Comparison of ENCODE assay signal across 10 mouse cellular contexts in genomic region chr1:186444701-186445131, GRCm38 (mm10).
A peak's percentile ranks its signal among the peaks of the same experiment; 100 is the strongest.
DNase-seq lines count a peak whose midpoint lies in the region; ATAC-seq and TF ChIP-seq lines count a peak whose summit lies in the region.
"Had no signal": no experiment of that assay in that cellular context is flagged by ENCODE, and none has a peak within 500 bp of the region (broad histone marks: within the 10 kb centered on the region; RNA-seq: fewer than 3 reads in every experiment).

No protein-coding gene starts in this region.

- H3K9ac ChIP-seq in heart, embryonic 12.5 days = no peak overlapping the region
- H3K9ac ChIP-seq in midbrain, postnatal 0 days (replicated peaks; ENCODE audit: low read length, poor library complexity, severe bottlenecking) = no peak overlapping the region

- no peak overlapping the region for H3K27ac ChIP-seq in heart, embryonic 12.5 days (ENCODE audit: poor library complexity, severe bottlenecking)
- H3K27ac ChIP-seq in midbrain, postnatal 0 days (ENCODE audit: low read depth, low read length) = no peak overlapping the region
- H3K27ac ChIP-seq: macrophage had no signal

- no peak for TF ChIP-seq CTCF in midbrain, postnatal 0 days (IDR thresholded peaks at IDR 0.05)

- no peaks in the 10 kb centered on the region for H3K27me3 ChIP-seq in heart, embryonic 12.5 days (replicated peaks)
- H3K27me3 ChIP-seq in midbrain, postnatal 0 days (ENCODE audit: insufficient read depth, low read length) = no peaks in the 10 kb centered on the region

- no peak overlapping the region for H3K4me3 ChIP-seq in heart, embryonic 12.5 days
- H3K4me3 ChIP-seq in midbrain, postnatal 0 days (ENCODE audit: low read depth, low read length) = no peak overlapping the region
- H3K4me3 ChIP-seq: erythroblast, embryonic 14.5 days had no signal

- ATAC-seq in heart, embryonic 12.5 days (ENCODE audit: insufficient number of reproducible peaks, low FRiP score) = no peak
- ATAC-seq in midbrain, postnatal 0 days (ENCODE audit: low FRiP score) = no peak
- ATAC-seq in erythroid progenitor cell, adult 5-6 weeks (replicated peaks; ENCODE audit: low FRiP score, poor library complexity, severe bottlenecking) = no peak

- 0 out of 2 replicates have a peak overlapping the region, but pooled peaks have one; percentile 4 for H3K4me2 ChIP-seq in heart, embryonic 12.5 days
- H3K4me2 ChIP-seq in midbrain, postnatal 0 days (ENCODE audit: low read depth, low read length, poor library complexity, severe bottlenecking) = no peak overlapping the region

- WGBS in heart, embryonic 12.5 days = 17% methylated on average over 4 of the region's 5 CpGs
- 63% methylated on average over 5 of the region's 5 CpGs for WGBS in midbrain, postnatal 0 days

- peaks cover 21% of the 10 kb centered on the region for H3K4me1 ChIP-seq in heart, embryonic 12.5 days (replicated peaks)
- no peaks in the 10 kb centered on the region for H3K4me1 ChIP-seq in midbrain, postnatal 0 days (ENCODE audit: insufficient read depth, low read length)

- DNase-seq in retina, embryonic 14.5 days (ENCODE audit: low spot score) = peak; percentile 10
- no peak for DNase-seq in retina, postnatal 1 day
- DNase-seq in kidney, postnatal 36 days = peak; percentile 32 to 33
- peak; percentile 27 for DNase-seq in testis, postnatal 14 days (ENCODE audit: low spot score)
- no peak for DNase-seq in midbrain, postnatal 0 days (ENCODE audit: low spot score)
- DNase-seq in left cerebral cortex, adult 9 months (ENCODE audit: low spot score in 2 of 2) = no peak

- H3K36me3 ChIP-seq in heart, embryonic 12.5 days = no peaks in the 10 kb centered on the region
- no peaks in the 10 kb centered on the region for H3K36me3 ChIP-seq in midbrain, postnatal 0 days (ENCODE audit: insufficient read depth, low read length)

- no peaks in the 10 kb centered on the region for H3K9me3 ChIP-seq in heart, embryonic 12.5 days (replicated peaks)
- H3K9me3 ChIP-seq in midbrain, postnatal 0 days (ENCODE audit: low read length) = no peaks in the 10 kb centered on the region

Comparison
In these comparisons a context has a peak if more than half of its experiments do, and no peak if none do; other contexts are left out.
1. DNase-seq: peak in retina, embryonic 14.5 days (single experiment), kidney, postnatal 36 days (2 of 2) and testis, postnatal 14 days (single experiment); none in retina, postnatal 1 day (single experiment), midbrain, postnatal 0 days (single experiment) and left cerebral cortex, adult 9 months (0 of 2).